Mouse (Mus musculus) embryonic fibroblast, embryonic 13.5 days (primary cell): ENCODE results near the gene Arhgap23. TPM values are rescaled to one million over a fixed set of nuclear protein-coding genes. Genes with fewer than 3 reads are reported as not detected.

Source experiments
- H3K27ac ChIP-seq: 2 replicates; pipeline ENCODE4 v1.5.1; 2012; ENCODE audit warnings: low read length, control low read depth, inconsistent platforms; ENCODE audit not compliant: insufficient read depth
- H3K4me1 ChIP-seq: 2 replicates; pipeline ENCODE4 v1.6.1; 2011; ENCODE audit warnings: low read length; ENCODE audit not compliant: control insufficient read depth, insufficient read depth
- H3K4me3 ChIP-seq: 2 replicates; pipeline ENCODE4 v1.5.1; 2011; ENCODE audit warnings: mild to moderate bottlenecking, control low read depth, low read length; ENCODE audit not compliant: insufficient read depth
- CTCF ChIP-seq: IDR thresholded peaks from 2 replicates; pipeline ENCODE4 v1.5.1; 2011; ENCODE audit warnings: mild to moderate bottlenecking, control low read depth, low read length, moderate library complexity, borderline replicate concordance; ENCODE audit not compliant: insufficient read depth
- POLR2A ChIP-seq: IDR thresholded peaks from 2 replicates; pipeline ENCODE4 v1.6.1; 2011; ENCODE audit warnings: low read depth, mild to moderate bottlenecking, control low read depth, low read length, moderate library complexity
- polyA plus RNA-seq: library from polyadenylated mRNA; stranded (reverse); fragments of >200 nt; gene quantifications from 2 replicates; pipeline ENCODE4 v1.2.4, GENCODE M21; 2011; ENCODE audit warnings: low read depth; ENCODE audit not compliant: missing spikeins, insufficient read length

Arhgap23 gene
- polyA plus RNA-seq, 1 experiment = 49.2 TPM

GRCm38 (mm10) chr11:97441036-97441657 lies 25.8 kb downstream of the Arhgap23 start:
- no peak for TF ChIP-seq CTCF
- no peak; the same call in 1 of the 2 replicates for TF ChIP-seq POLR2A
- H3K4me3 ChIP-seq = peak overlapping the region; percentile 73
- peak overlapping the region; percentile 75 for H3K27ac ChIP-seq
- peaks cover 23% of the 10 kb centered on the region for H3K4me1 ChIP-seq

- TF ChIP-seq POLR2A (peak; percentile 25; the same call in 1 of the 2 replicates), CTCF (no peak)
- H3K27ac ChIP-seq = peak overlapping the region; percentile 72
- H3K4me3 ChIP-seq = peak overlapping the region; percentile 73
- peaks cover 23% of the 10 kb centered on the region for H3K4me1 ChIP-seq
These were observed 26.4 kb downstream of the Arhgap23 start for GRCm38 (mm10) chr11:97441658-97442125.

- peaks cover 19% of the 10 kb centered on the region for H3K4me1 ChIP-seq
- no peak overlapping the region for H3K27ac ChIP-seq
- no peak overlapping the region for H3K4me3 ChIP-seq
- TF ChIP-seq POLR2A (no peak), CTCF (no peak)
These were observed 27.8 kb downstream of the Arhgap23 start for GRCm38 (mm10) chr11:97442891-97443675.

- Histone ChIP-seq H3K4me1 (peaks cover 11% of the 10 kb centered on the region; the same call in 1 of the 2 replicates), H3K4me3 (no peak overlapping the region), H3K27ac (no peak overlapping the region)
- no peak for TF ChIP-seq POLR2A
- no peak for TF ChIP-seq CTCF
These were observed 30.3 kb downstream of the Arhgap23 start for GRCm38 (mm10) chr11:97445596-97445995.

- no peak overlapping the region for H3K27ac ChIP-seq
- H3K4me1 ChIP-seq = peaks cover 12% of the 10 kb centered on the region; the same call in 1 of the 2 replicates
- no peak overlapping the region for H3K4me3 ChIP-seq
- no peak for TF ChIP-seq POLR2A
- no peak for TF ChIP-seq CTCF
These were observed 30.7 kb downstream of the Arhgap23 start for GRCm38 (mm10) chr11:97445999-97446511.

GRCm38 (mm10) chr11:97447979-97448378 lies 32.6 kb downstream of the Arhgap23 start:
- no peak for TF ChIP-seq POLR2A
- Histone ChIP-seq H3K4me3 (no peak overlapping the region), H3K4me1 (peaks cover 16% of the 10 kb centered on the region), H3K27ac (no peak overlapping the region)

GRCm38 (mm10) chr11:97448611-97449394 lies 33.5 kb downstream of the Arhgap23 start:
- no peak overlapping the region for H3K4me3 ChIP-seq
- TF ChIP-seq CTCF = no peak
- no peak for TF ChIP-seq POLR2A
- H3K4me1 ChIP-seq = peaks cover 12% of the 10 kb centered on the region
- peak overlapping the region; percentile 76 for H3K27ac ChIP-seq

GRCm38 (mm10) chr11:97449601-97450293 lies 34.4 kb downstream of the Arhgap23 start:
- Histone ChIP-seq H3K27ac (peak overlapping the region; percentile 98), H3K4me3 (peak overlapping the region; percentile 83), H3K4me1 (peaks cover 12% of the 10 kb centered on the region)
- TF ChIP-seq CTCF (no peak), POLR2A (peak; percentile 37)
